Mouse (Mus musculus) cerebellum, adult 11-12 months (tissue): ENCODE measurements around the gene Atg13.

Experiments used
- DNase-seq: peaks from one replicate; pipeline ENCODE4 v3.0.0; 2022

The Atg13 gene

DNA sequence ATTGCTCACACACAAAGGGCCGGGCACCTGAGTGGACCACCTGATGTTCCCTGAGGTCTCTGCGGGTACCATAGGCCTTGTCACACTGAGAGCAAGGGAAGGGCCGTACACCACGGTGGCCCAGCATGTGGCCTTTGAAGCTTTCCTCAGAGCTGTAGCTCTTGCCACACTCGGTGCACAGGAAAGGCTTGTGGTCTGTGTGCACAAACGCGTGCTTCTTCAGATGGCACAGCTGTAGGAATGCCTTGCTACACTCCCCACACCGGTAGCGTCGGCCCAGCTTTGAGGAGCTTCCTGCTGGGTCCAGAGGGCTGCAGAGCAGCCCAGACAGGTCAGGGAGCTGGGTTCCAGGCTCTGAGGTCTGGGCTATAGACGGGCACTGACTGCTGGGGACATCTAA is 64.6 kb downstream of the Atg13 start:
- DNase-seq = no peak

GRCm38 (mm10) chr2:91645354-91645753 is 65.0 kb downstream of the Atg13 start:
- no peak for DNase-seq

GRCm38 (mm10) chr2:91644021-91644420 is 66.4 kb downstream of the Atg13 start:
- no peak for DNase-seq

- no peak for DNase-seq
Measured at GRCm38 (mm10) chr2:91642825-91643415, 67.5 kb downstream of the Atg13 start.

DNA sequence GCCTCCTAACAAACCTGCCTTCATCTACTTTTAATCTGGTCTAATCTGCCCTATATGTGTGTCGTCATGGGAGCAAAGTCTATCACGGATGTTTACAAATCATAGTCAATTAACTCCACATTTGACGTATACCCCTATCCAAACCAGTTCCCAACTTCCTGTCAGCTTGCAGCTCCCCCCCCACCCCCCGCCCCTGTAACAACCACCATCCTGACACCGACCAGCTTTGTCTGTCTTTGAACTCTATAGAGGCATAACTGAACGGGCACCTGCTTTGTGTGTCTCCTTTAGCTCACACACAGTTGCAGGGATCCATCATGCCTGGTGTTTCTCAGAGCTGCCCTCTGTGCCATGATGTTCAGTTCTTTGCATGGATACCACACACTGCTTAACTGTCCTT is 71.4 kb downstream of the Atg13 start:
- DNase-seq = no peak

DNA sequence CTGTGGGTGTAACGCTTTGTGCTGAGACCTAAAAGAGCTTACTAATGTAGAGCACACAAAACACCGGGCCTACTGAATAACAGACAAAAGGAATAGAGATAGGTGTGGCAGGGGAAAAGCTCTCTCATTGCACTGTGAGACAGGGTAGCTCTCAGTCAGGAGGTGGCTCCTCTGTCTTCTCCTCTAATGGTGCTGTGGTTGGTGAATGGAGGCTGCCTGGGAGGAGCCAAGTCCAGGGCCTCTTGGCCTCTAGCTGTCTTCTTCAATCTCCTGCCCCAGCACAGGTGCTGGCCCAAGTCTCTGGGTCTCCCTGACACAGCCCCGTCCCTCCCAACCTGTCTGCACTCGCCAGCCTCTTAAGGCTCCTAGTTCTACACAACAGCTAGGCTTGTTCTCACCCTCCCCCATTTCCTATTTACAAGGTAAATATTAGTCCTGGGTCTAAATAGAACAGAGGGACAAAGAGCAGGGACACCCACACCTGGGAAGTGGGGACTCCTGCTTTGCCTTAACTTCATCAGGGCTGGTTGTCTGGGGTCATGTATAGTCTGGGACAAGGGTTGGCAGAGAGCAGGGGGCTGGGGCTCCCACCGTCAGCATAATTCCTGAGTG is 73.5 kb downstream of the Atg13 start:
- no peak for DNase-seq

- DNase-seq = no peak
Measured at GRCm38 (mm10) chr2:91636229-91636628, 74.1 kb downstream of the Atg13 start, which contains the start of gene F2. Gene F2 (minus strand): TSS chr2:91636414.

GRCm38 (mm10) chr2:91635486-91635885 is 74.9 kb downstream of the Atg13 start:
- no peak for DNase-seq

GRCm38 (mm10) chr2:91634841-91635240 is 75.5 kb downstream of the Atg13 start:
- peak; percentile 54 for DNase-seq

DNA sequence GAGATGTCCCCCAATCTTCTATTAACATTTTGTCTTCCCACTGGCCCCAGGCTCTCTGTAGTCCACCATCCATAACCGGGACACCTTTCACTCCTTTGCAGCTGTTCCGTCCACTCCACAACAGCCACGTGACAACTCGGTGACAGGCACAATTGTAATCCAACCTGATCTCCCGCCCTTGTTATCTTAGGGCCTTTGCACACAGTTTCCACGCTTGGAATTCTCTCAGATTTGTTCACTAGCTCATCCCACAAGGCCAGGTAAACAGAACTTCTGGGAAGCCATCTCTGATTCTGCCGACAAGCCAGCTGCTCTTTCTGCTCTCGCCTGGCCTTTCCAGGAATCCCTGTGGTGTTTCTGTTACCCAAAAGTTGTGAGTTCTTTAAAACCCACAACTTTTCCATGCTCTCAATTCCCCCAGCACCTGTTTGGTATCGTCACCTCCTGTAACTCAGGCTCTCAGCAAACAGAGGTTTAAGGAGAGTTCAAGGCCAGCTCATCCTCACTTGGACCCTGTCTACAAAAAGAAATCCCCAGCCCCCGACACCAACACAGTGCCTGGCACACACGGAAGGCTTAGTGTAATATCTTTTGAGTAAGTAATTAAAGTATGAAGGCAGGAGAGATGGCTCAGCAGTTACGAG is 76.9 kb downstream of the Atg13 start:
- DNase-seq = no peak

DNA sequence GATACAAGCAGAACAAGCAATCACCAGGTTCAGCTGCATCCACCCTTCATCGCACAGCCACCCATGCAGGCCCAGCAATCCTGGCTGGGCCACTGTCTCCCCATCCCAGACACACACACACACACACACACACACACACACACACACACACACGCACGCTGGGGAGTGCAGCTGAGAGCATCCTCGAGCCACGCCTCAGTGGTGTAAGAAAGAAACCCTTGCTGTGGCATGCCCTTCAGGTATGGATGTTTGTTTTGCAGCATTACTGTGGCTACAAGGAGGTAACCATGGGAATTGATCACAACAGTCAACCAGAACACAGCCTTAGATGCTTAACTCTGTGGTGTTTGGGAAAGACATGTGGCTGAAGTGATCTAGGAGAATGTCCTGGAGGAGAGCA is 78.1 kb downstream of the Atg13 start:
- no peak for DNase-seq

GRCm38 (mm10) chr2:91631826-91632225 is 78.5 kb downstream of the Atg13 start:
- no peak for DNase-seq

DNA sequence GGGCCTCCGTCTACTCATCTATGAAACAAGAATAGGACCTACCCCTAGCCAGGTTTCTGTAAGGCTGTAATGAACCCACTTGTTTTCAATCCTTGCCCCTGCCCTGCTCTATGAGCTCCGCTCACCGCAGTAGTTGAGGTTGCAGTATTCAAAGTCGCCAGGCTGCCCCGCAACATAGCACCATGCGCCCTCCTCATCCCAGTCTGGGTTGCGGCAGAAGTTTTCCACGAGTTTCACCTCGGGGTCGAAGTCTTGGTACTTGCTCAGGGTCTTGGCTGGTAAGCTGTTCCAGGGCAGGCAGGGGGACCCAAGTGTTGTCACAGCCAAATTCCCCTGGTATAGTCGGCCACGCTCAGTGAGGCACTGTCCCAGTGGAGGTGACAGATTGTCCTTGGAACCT is 80.0 kb downstream of the Atg13 start:
- DNase-seq = no peak

GRCm38 (mm10) chr2:91629682-91630081 is 80.7 kb downstream of the Atg13 start:
- DNase-seq = no peak

DNA sequence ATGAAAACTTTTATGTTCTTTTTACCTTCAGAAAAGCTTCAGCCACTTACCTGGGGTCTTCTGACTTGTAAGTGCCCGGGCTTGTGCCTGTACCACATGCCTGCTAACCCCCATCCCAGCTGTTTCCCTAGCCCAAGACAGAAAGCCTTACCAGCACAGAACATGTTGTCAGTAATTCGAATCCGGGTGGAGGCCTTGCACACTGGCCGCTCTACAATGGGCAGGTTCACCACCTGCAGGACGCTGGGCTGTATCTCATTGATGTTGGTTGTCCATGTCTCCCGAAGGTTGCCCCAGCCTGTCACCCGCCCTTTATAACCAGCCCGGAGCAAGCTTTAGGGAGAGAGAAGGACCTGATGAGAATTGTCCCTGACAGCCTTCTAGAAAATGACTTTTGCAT is 82.2 kb downstream of the Atg13 start:
- no peak for DNase-seq

- no peak for DNase-seq
Measured at GRCm38 (mm10) chr2:91627486-91627885, 82.9 kb downstream of the Atg13 start.
